Mouse (Mus musculus) right cerebral cortex, postnatal 36 days (tissue): Measurements from ENCODE around the gene Cacna1c.
"Not testable (repeated sequence)": the region's sequence is repeated elsewhere in the genome, so short reads cannot be mapped to it uniquely, and the experiment has no call there.

Source experiments
- DNase-seq, 2 experiments: peaks; one replicate each; pipeline ENCODE4 v3.0.0; 2022; ENCODE audit warnings: low spot score in 2 of 2, mixed read lengths in 1 of 2

Gene Cacna1c

DNA sequence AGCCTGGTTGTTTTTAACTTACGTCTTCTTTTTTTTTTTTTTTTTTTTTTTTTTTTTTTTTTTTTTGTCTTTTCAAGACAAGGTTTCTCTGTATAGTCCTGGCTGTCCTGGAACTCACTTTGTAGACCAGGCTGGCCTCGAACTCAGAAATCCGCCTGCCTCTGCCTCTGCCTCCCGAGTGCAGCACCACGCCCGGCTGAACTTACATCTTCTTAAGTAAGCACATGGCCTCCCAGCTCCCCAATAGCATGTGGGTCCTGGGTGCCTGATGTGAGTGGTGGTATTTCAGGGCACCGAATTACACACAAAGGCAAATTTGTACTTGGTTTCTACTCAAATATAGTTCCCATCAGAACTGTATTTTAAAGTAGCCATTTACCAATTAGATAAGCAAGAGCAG lies 9.8 kb upstream of the Cacna1c start:
- DNase-seq, result not testable (repeated sequence)

DNA sequence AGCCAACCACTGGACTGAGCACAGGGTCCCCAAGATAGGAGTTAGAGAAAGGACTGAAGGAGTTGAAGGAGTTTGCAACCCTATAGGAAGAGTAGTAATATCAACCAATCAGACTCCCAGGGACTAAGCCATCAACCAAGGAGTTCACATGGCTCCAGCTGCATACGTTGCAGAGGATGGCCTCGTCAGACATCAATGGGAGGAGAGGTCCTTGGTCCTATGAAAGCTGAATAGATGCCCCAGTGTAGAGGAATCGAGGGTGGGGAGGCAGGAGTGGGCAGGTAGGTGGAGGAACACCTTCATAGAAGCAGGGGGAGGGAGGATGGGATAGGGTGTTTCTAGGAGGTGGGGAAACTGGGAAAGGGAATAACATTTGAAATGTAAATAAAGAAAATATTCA lies 8.7 kb upstream of the Cacna1c start:
- DNase-seq, result no peak

GRCm38 (mm10) chr6:119204286-119204685 lies 8.1 kb upstream of the Cacna1c start:
- no peak for DNase-seq

DNA sequence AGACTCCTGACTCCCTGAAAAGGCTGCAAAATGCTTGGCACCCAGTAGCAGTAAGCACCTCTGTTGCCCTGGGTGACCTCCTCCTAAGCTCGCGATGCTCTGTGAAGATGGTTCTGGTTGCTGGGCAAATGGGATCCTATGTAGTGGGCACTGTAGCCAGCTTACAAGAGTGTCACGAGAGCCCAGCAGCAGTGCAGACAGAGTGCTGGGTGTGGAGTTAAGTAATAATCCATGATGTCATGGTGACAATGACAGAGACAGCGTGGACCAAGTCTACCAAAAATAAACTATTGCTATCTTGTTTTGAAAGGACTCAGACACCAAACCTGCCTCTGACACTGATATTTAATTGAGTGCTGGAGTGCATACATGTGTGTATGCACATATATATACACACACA lies 5.4 kb upstream of the Cacna1c start:
- no peak for DNase-seq

DNA sequence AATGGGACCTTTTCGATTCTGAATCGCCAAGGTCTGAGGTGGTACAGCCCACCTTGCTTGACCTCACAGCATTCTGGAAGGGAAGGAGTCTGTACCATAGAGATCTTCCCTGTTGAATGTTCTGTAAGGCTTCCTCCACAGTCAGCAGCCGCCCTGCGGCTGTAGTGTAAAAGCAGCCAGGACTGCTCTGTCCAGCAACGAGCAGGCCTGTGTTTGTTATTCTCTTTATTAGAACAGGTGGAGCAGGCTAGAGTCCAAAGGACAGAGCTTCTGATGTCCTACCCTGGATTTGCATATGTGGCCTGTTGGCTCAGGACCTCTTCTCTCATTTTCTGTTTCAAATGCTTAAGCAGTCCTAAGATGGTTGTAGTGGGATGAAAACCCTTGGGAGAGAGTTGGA lies 4.1 kb upstream of the Cacna1c start:
- DNase-seq, result no peak

DNA sequence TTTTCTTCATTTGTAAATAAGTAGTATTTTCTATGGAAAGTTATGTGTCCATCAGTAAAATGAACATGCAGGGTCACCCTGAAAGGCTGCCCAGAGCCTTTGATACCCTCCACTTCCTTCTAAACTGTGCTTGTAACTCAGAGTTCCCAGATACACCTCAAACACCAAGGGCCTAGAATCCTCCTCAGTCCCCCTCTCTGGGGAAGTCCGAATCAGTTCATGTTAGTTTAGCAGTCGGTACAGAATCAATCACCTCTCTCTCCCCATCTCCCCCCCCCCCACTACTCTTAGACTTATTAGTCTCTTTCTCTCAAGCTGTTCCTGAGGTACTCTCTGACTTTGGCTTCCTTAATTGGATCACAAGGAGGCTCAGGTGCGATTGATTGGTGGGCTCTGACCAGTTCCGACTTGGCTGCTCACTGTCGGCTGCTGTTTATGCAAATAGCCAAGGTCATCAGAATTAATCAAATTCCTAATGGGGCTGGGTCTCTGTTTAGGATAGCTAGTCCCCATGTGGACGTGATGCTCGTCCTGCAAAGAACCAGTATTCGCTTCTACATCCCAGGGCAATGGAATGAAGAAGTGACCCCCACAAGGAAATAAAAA lies 3.2 kb upstream of the Cacna1c start:
- DNase-seq, result no peak

DNA sequence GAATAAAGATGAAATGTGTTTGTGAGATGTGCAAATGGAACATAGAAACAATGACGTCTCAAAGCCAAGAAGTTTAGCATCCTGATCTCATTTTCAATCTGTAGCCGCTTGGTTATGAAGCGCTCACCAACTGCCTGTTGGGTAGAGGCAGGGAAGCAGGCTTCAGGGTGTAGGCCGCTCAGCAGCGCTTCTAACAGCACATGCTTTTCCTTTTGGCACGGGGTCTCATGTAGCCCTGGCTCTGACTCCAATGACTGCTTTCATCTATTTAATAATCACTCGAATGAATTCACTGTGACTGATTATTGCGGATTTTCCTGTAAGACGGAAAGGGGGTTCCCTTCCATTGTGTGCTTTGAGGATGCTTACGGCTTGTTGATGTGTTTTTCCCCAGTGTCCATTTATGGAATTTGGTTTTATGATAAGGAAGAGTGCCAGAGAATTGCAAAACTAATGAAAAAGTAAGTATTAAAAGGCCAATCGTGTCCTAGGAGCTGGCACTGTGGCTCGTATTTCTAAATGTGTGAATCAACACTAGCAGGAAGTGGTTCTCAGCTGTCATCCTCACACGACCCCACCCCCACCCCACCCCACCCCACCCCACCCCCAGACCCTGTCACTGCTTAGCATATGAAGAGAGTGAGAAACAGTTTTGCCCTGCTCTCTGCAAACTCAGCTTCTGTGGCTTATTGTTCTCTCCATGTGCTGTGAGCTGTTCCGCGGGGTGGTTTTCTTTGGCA lies 2.5 kb upstream of the Cacna1c start:
- no peak for DNase-seq

GRCm38 (mm10) chr6:119194601-119195000 lies 1.6 kb downstream of the Cacna1c start:
- no peak for DNase-seq

GRCm38 (mm10) chr6:119194161-119194560 lies 2.1 kb downstream of the Cacna1c start:
- DNase-seq, result no peak

GRCm38 (mm10) chr6:119193571-119194154 lies 2.6 kb downstream of the Cacna1c start:
- no peak for DNase-seq

- no peak for DNase-seq
These were observed 4.7 kb downstream of the Cacna1c start for GRCm38 (mm10) chr6:119191478-119191877.

DNA sequence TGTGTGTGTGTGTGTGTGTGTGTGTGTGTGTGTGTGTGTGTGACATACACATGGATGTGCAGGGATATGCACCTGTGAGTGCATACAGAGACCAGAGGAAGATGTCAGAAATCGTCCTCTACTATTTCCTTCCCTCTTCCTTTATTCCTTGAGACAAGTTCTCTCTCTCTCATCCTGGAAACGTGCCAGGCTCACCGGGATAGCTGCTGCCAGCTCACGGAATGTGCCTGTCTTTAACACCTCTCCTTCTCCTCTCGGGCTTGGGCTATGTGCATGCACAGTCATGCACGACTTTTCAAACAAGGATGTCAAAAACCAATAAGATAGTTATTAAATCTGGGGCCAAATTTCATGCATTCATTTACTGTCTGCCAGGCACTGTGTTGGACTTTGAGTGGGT lies 8.6 kb downstream of the Cacna1c start:
- no peak for DNase-seq

DNA sequence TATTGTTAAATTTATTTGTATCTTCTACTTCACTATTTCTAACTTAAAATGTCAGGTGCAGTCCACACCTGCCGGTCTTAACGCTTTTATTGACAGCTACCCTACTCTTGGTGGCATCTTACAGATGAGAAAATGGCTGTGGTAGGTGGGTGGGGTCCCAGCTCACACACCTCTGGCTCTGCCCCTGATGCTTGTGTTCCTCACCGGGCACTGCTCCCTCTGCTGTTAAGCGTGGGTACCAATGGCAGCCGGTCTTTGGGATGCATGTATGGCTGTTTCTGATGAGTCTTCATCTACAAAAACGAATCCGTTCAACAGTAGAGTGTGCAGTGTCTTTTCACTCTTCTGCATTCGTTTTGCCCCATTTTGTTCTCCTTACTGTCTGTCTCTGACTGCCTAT lies 9.6 kb downstream of the Cacna1c start:
- no peak for DNase-seq

DNA sequence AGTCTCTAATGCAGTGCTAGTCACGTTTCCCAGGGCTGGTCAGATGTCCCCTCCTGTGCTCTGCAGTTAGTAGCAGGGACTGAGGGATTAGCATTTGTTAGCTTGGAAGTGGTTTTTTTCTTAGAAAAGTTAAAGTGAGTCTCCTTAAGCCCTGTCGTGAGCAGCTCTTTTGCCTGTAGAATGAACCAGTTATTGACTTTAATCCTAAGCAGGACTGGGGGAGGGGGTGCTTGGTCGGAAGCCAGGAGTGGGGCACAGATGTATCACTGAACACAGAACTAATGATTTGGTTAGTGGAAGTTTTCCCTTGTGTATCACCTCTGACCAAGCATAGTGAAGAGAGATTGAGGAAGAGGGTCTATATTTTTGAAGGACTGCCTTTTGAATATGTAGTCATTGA lies 12.4 kb downstream of the Cacna1c start:
- DNase-seq, result no peak

DNA sequence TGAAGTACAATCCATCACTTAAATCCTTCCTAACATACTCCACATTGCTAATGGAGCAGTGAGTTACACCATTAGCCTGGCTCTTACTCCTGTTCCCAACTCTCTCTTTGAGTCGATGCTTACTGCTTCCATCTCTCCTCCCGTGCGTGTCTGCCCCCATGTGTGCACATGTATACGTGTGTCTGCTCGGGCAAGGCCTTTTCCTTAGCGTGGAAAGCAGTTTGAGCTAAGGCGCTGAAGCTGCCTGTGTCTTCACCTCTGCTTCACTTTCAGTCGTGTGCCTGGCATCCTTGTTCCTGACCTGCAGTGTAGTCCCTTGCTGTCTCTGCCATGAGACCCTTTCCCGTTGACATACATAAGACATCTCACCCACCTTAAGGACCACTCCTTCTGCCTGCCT lies 14.0 kb downstream of the Cacna1c start:
- DNase-seq, result no peak

DNA sequence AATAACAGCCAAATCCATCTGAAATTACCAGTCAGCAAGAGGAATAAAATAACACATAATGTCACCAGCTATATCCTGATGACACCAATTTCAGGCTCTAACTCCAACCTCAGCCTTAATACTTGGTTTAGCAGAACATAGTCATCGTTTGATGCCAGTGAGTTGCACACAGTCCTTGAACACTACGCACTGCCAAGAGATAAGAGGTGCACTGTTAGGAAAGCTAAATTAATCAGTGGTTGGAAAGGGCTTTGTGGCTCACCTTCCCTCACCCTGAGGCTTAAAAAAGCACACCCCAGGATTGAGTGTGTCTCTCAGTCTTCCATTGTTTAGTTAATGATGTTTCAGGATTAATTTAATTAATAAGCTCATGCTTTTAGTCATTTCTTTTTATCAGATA lies 16.0 kb downstream of the Cacna1c start:
- no peak for DNase-seq

- no peak for DNase-seq
These were observed 19.1 kb downstream of the Cacna1c start for GRCm38 (mm10) chr6:119177101-119177500.

- no peak for DNase-seq
These were observed 20.1 kb downstream of the Cacna1c start for GRCm38 (mm10) chr6:119176103-119176502.

DNA sequence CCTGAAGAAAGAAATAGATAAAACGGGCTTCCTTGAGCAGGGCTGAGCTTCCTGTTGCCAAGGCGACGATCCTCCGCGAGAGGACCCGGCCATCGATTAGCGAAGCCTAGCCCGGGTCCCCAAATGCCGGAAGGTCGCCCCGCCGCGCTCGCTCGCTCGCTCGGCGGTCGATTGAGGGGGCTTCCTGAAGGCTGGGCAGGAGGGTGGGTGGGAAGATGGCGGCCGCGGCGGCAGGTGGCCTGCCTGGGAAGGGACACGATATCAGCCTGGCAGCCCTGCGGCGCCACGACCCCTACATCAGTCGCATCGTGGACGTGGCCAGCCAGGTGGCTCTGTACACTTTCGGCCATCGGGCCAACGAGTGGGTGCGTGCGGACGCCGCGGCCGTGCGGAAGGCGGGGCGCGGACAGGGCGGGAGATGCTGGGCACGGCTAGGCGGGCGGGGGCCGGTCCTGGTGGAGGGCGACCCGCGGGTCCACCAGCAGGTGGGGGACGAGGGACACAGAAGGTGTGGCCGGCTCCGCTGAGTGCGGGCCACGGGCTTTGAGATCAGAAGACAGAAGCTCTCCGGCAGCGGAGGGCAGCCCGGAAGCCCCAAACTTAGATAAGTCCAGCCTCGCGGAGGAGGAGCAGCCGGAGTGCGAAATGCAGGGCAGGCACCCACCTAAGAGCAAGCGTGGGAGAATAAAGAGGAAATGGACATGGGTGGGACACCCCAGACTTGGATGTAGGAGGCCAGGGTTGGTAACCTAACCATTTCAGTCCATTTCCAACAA lies 21.0 kb downstream of the Cacna1c start, which contains the start of gene Dcp1b:
Gene Dcp1b, plus strand, starts transcription at position 176 of the 776 bp plus-strand sequence.
- DNase-seq, result peak; percentile 83 to 88

DNA sequence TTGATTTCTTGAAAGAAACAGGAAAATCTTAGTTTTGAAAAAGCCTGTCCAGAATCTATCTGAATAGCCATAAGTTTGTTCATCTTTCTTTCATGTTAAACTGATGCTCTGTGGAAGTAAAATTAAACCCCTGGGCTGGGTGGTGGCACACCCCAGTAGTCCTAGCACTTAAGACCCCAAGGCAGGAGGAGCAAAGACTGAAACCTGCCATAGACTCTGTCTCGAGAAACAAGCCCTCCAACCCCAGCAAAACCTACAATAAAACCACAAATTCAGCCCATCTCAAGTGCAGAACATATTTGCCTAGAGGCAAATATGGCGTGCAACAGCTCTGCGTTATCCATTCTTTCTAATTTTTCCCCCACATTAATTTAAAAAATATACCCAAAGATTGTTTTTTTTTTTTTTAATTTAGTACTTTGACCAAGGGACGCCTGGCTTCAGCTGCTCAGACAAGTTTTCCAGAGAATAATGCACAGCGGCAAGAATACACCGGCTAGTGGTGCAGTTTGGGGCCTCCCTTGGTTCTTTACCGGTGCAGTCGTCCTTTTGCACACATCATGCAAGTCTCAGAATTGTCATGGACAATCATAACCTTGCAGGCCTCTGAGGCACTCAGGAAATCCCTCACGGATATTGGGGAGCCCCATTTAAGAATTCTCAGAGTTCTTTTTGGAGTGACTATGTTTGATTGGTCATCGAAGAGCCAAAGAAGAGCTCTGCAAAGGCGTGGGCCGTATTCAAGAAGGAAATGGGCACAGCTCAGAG lies 21.7 kb downstream of the Cacna1c start:
- DNase-seq, result no peak

DNA sequence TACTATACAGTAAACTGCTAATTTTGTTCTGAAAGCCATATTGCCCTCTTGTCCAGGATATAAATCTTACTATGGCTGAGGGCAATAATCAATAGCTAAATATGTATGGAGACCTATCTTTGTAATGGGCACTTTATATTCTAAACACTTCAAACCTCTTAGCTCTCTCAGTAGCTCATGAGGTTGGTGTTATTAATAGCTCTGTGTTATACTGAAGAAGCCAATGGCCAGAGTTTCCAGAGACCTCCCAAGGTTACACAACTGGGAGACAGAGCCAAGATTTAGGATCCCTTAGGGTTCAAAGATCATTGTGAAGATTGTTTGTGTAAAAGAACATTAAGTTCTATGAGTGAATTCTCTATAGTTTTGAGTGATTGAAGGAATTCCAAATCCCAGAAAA lies 30.5 kb downstream of the Cacna1c start:
- DNase-seq, result no peak

DNA sequence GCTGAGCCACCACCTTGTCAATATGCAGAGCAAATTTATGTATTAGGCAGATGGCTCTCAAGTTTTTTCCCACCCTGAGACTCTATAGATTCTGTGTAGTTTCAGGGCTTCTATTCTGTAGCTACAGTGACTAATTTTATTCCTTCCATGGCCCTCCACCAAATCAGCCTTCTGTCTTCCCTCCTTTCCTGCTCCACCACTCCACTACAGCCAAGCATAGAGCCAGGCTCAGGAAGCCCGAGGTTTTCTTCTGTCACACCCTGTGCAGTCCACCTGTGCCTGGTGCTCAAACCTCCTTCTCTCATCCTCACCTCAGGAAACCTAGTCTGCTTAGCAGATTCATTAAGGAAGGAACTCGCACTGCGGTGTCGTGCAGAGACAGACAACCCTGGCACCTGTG lies 51.1 kb downstream of the Cacna1c start:
- no peak for DNase-seq
